In the genomic region with DNA sequence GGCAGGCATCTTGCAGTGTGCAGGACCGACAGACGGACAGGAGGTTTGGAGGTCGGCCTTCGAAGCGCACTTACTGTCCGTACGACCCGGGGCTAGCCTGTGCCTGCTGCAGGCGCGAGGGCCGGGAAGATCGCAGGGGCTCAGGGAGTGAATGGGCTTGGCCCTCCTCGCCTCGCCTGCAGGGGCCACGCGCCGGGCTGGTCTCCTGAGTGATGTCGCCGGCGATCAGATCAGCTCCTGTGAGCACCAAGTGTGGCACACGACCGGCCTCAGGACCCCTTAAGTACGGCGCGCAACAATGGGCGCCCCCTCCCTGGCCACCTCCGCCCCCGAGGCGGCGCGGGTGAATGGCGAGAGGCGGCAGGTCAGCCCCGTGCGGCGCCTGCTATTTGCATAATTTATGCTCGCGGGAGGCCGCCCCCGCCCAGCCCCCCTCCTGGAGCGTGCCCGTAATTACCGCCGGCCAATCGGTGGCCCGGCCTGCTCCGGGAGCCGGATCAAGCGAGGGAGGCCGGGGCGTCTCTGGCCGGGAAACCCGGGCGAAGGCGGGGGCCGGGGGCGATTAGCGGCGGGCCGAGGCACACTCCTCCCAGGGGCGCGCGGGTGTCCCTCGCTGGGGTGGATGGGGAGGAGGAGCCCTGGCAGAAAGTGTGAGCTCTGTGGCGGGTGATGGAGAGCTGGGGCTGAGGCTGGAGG, we compare ENCODE assay signal across 9 mouse cellular contexts. TPM values are rescaled to one million over a fixed set of nuclear protein-coding genes. Genes with fewer than 3 reads are reported as not detected.
DNase-seq lines count a peak whose midpoint lies in the region; ATAC-seq lines count a peak whose summit lies in the region.
"Had no signal": no experiment of that assay in that cellular context is flagged by ENCODE, and none has a peak within 500 bp of the region (broad histone marks: within the 10 kb centered on the region; RNA-seq: fewer than 3 reads in every experiment).

A gene (minus strand): TSS at position 240 of the 696 bp plus-strand sequence.

- ATAC-seq in heart, embryonic 15.5 days (replicated peaks; ENCODE audit: insufficient number of reproducible peaks, insufficient read depth, low FRiP score, low read depth): no peak
- peak; percentile 77 for ATAC-seq in forebrain, embryonic 16.5 days
- peak; percentile 83 for ATAC-seq in neural tube, embryonic 11.5 days (ENCODE audit: insufficient read depth, low FRiP score, low TSS enrichment)
- no peak for ATAC-seq in megakaryocyte progenitor cell, adult 5-6 weeks (replicated peaks; ENCODE audit: poor library complexity)

- H3K9me3 ChIP-seq in heart, embryonic 15.5 days (replicated peaks): no peaks in the 10 kb centered on the region
- no peaks in the 10 kb centered on the region for H3K9me3 ChIP-seq in forebrain, embryonic 16.5 days (ENCODE audit: control insufficient read depth, low read length)
- H3K9me3 ChIP-seq in neural tube, embryonic 11.5 days (ENCODE audit: control insufficient read depth, low read length): no peaks in the 10 kb centered on the region

- H3K27me3 ChIP-seq in heart, embryonic 15.5 days: peaks cover 99% of the 10 kb centered on the region
- H3K27me3 ChIP-seq in forebrain, embryonic 16.5 days (replicated peaks; ENCODE audit: control insufficient read depth, insufficient read depth, low read length): peaks cover 87% of the 10 kb centered on the region
- H3K27me3 ChIP-seq in neural tube, embryonic 11.5 days (ENCODE audit: control insufficient read depth, insufficient read depth, low read length): peaks cover 93% of the 10 kb centered on the region

- no peaks in the 10 kb centered on the region for H3K36me3 ChIP-seq in heart, embryonic 15.5 days
- no peaks in the 10 kb centered on the region for H3K36me3 ChIP-seq in forebrain, embryonic 16.5 days (ENCODE audit: control insufficient read depth, insufficient read depth)
- no peaks in the 10 kb centered on the region for H3K36me3 ChIP-seq in neural tube, embryonic 11.5 days (ENCODE audit: control insufficient read depth, insufficient read depth, low read length)

- peaks cover 15% of the 10 kb centered on the region for H3K4me1 ChIP-seq in heart, embryonic 15.5 days (replicated peaks)
- H3K4me1 ChIP-seq in forebrain, embryonic 16.5 days (replicated peaks; ENCODE audit: control insufficient read depth, insufficient read depth, low read length): peaks cover 22% of the 10 kb centered on the region
- H3K4me1 ChIP-seq in neural tube, embryonic 11.5 days (ENCODE audit: control insufficient read depth, insufficient read depth, low read length): peaks cover 32% of the 10 kb centered on the region

- H3K9ac ChIP-seq in heart, embryonic 15.5 days: no peak within 1 kb of the TSS
- H3K9ac ChIP-seq in forebrain, embryonic 16.5 days (replicated peaks; ENCODE audit: low read depth, low read length): peak within 1 kb of the TSS; percentile 33; the same call in 1 of the 2 replicates
- H3K9ac ChIP-seq in neural tube, embryonic 11.5 days (ENCODE audit: low read length): peak within 1 kb of the TSS; percentile 62

- peak within 1 kb of the TSS; percentile 55 for H3K4me2 ChIP-seq in heart, embryonic 15.5 days
- peak within 1 kb of the TSS; percentile 75 for H3K4me2 ChIP-seq in forebrain, embryonic 16.5 days (ENCODE audit: low read length)
- peak within 1 kb of the TSS; percentile 32 for H3K4me2 ChIP-seq in neural tube, embryonic 11.5 days (ENCODE audit: low read depth)

- under 1% methylated on average over 65 of the region's 65 CpGs for WGBS in heart, embryonic 15.5 days
- 1% methylated on average over 63 of the region's 65 CpGs for WGBS in forebrain, embryonic 16.5 days
- WGBS in neural tube, embryonic 11.5 days: under 1% methylated on average over 56 of the region's 65 CpGs

- DNase-seq in heart, adult 9 months (ENCODE audit: low spot score in 2 of 2): no peak
- DNase-seq in ZHBTc4 (ENCODE audit: low read depth, low spot score): peak; percentile 84
- DNase-seq in layer of hippocampus, adult 9-11 months: peak; percentile 20
- peak; percentile 86 for DNase-seq in neural tube, embryonic 11.5 days (ENCODE audit: low spot score)
- DNase-seq in adrenal gland, postnatal 14 days: no peak

- H3K4me3 ChIP-seq in heart, embryonic 15.5 days: peak within 1 kb of the TSS; percentile 35
- peak within 1 kb of the TSS; percentile 43 for H3K4me3 ChIP-seq in forebrain, embryonic 16.5 days (replicated peaks; ENCODE audit: low read length)
- peak within 1 kb of the TSS; percentile 36 for H3K4me3 ChIP-seq in neural tube, embryonic 11.5 days (ENCODE audit: low read depth, low read length)
- H3K4me3 ChIP-seq: myocyte had no signal

- H3K27ac ChIP-seq in heart, embryonic 15.5 days: no peak within 1 kb of the TSS
- no peak within 1 kb of the TSS for H3K27ac ChIP-seq in forebrain, embryonic 16.5 days (ENCODE audit: low read length)
- peak within 1 kb of the TSS; percentile 49 for H3K27ac ChIP-seq in neural tube, embryonic 11.5 days (ENCODE audit: low read depth, low read length)

RNA-seq across cellular contexts. Expression of the gene that starts here (rescaled TPM):
- polyA plus RNA-seq in heart, embryonic 15.5 days (2015; fragmentation: Nextera tagmentation; extraction: Ambion mirVana): not detected in 2 replicates
- 2.3 and 2.6 TPM in 2 replicates for polyA plus RNA-seq in forebrain, embryonic 16.5 days (2015; fragmentation: Nextera tagmentation; extraction: Ambion mirVana)
- polyA plus RNA-seq in neural tube, embryonic 11.5 days (2014; fragmentation: Nextera tagmentation; extraction: Ambion mirVana): 37.3 and 44.0 TPM in 2 replicates
- not detected in 2 replicates for total RNA-seq in megakaryocyte progenitor cell, adult 5-6 weeks (2015)
- total RNA-seq in megakaryocyte progenitor cell, adult 5-6 weeks (2017): not detected in 2 replicates
- not detected in 2 replicates for total RNA-seq in adrenal gland, postnatal 14 days (2021)
- polyA plus RNA-seq: myocyte had no signal

Comparison
In these comparisons a context has a peak if more than half of its experiments do, and no peak if none do; other contexts are left out.
1. RNA of the gene that starts here (polyA plus RNA-seq): 37.3 to 44.0 TPM in neural tube, embryonic 11.5 days; 2.3 to 2.6 TPM in forebrain, embryonic 16.5 days and not detected in heart, embryonic 15.5 days; every median in the first group is over 10 times any median in the second.
2. ATAC-seq: peak in forebrain, embryonic 16.5 days (single experiment) and neural tube, embryonic 11.5 days (single experiment); none in heart, embryonic 15.5 days (single experiment) and megakaryocyte progenitor cell, adult 5-6 weeks (single experiment).
3. DNase-seq: peak in ZHBTc4 (single experiment), layer of hippocampus, adult 9-11 months (single experiment) and neural tube, embryonic 11.5 days (single experiment); none in heart, adult 9 months (0 of 2) and adrenal gland, postnatal 14 days (single experiment).
4. Peak in every context shown above with its lines, with median percentiles within 50 percentile points of each other: H3K4me2 ChIP-seq and H3K4me3 ChIP-seq.